9 mouse cellular contexts compared by ENCODE assay signal in the genomic region with DNA sequence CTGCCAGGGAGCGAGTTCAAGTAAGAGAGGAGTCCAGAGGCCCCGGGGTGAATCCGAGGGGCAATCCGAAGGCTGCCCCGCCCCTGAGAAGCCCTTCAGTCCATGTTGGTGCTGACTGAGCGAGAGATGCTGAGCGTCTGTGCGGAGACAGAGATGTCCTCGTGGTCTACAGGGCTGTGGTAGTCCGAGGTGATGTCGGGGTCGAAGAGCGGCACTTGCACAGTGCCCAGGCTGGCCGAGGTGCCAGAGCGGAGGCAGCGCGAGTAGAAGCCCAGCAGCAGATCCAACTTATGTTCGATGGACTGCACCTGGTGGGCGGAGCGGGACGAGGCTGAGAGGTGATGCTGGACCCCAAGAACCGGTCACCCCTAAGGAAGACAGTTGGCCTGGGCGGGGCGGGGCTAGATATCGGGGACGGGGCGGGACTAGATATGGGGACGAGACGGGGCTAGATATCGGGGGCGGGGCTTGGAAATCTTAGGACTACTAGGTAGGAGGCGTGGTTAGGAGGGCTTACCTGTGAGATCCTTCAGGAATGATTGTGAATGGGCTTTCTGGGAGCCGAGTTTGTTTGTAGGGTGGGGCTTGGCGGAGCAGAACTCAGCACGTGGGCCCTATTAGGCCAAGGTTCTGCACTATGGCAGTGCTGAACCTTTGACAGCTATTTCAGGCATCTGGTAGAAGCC. TPM values are rescaled to one million over a fixed set of nuclear protein-coding genes. Genes with fewer than 3 reads are reported as not detected.
DNase-seq lines count a peak whose midpoint lies in the region; ATAC-seq and TF ChIP-seq lines count a peak whose summit lies in the region.
"Had no signal": no experiment of that assay in that cellular context is flagged by ENCODE, and none has a peak within 500 bp of the region (broad histone marks: within the 10 kb centered on the region; RNA-seq: fewer than 3 reads in every experiment).

No protein-coding gene starts in this region.

- H3K9ac ChIP-seq in forebrain, embryonic 16.5 days (replicated peaks; ENCODE audit: low read depth, low read length): no peak overlapping the region
- no peak overlapping the region for H3K9ac ChIP-seq in liver, embryonic 15.5 days

- ATAC-seq in forebrain, embryonic 16.5 days: no peak
- no peak for ATAC-seq in liver, embryonic 15.5 days (ENCODE audit: insufficient read depth)

- no peak overlapping the region for H3K4me2 ChIP-seq in forebrain, embryonic 16.5 days (ENCODE audit: low read length)
- H3K4me2 ChIP-seq in liver, embryonic 15.5 days: peak overlapping the region; percentile 55

- no peaks in the 10 kb centered on the region for H3K36me3 ChIP-seq in forebrain, embryonic 10.5 days (replicated peaks)
- no peaks in the 10 kb centered on the region for H3K36me3 ChIP-seq in forebrain, embryonic 16.5 days (ENCODE audit: control insufficient read depth, insufficient read depth)
- no peaks in the 10 kb centered on the region for H3K36me3 ChIP-seq in testis, adult 2 months (ENCODE audit: control insufficient read depth, insufficient read depth, low read length)
- H3K36me3 ChIP-seq in liver, embryonic 15.5 days (replicated peaks): no peaks in the 10 kb centered on the region

- H3K27me3 ChIP-seq in forebrain, embryonic 10.5 days (ENCODE audit: poor library complexity, severe bottlenecking): peaks cover 70% of the 10 kb centered on the region
- H3K27me3 ChIP-seq in forebrain, embryonic 16.5 days (replicated peaks; ENCODE audit: control insufficient read depth, insufficient read depth, low read length): peaks cover 24% of the 10 kb centered on the region
- H3K27me3 ChIP-seq in testis, adult 2 months (ENCODE audit: control insufficient read depth, insufficient read depth, low read length): no peaks in the 10 kb centered on the region
- peaks cover 98% of the 10 kb centered on the region for H3K27me3 ChIP-seq in liver, embryonic 15.5 days

- no peak for TF ChIP-seq POLR2A in testis, adult 2 months (IDR thresholded peaks at IDR 0.05; ENCODE audit: control insufficient read depth, low read depth, low read length)

- no peak overlapping the region for H3K27ac ChIP-seq in forebrain, embryonic 10.5 days
- H3K27ac ChIP-seq in forebrain, embryonic 16.5 days (ENCODE audit: low read length): no peak overlapping the region
- no peak overlapping the region for H3K27ac ChIP-seq in testis, adult 2 months (ENCODE audit: control insufficient read depth, insufficient read depth, low read depth, low read length)
- H3K27ac ChIP-seq in liver, embryonic 15.5 days (replicated peaks): no peak overlapping the region

- 9% methylated on average over 35 of the region's 35 CpGs for WGBS in forebrain, embryonic 10.5 days
- WGBS in forebrain, embryonic 16.5 days: 17% methylated on average over 35 of the region's 35 CpGs
- 13% methylated on average over 35 of the region's 35 CpGs for WGBS in liver, embryonic 15.5 days (ENCODE audit: insufficient replicate concordance)

- peaks cover 12% of the 10 kb centered on the region for H3K4me1 ChIP-seq in forebrain, embryonic 10.5 days
- no peaks in the 10 kb centered on the region; the same call in 1 of the 2 replicates for H3K4me1 ChIP-seq in forebrain, embryonic 16.5 days (replicated peaks; ENCODE audit: control insufficient read depth, insufficient read depth, low read length)
- peaks cover 11% of the 10 kb centered on the region for H3K4me1 ChIP-seq in testis, adult 2 months (ENCODE audit: control insufficient read depth, insufficient read depth, low read length)
- peaks cover 10% of the 10 kb centered on the region for H3K4me1 ChIP-seq in liver, embryonic 15.5 days (replicated peaks)

- H3K9me3 ChIP-seq in forebrain, embryonic 10.5 days: no peaks in the 10 kb centered on the region
- no peaks in the 10 kb centered on the region for H3K9me3 ChIP-seq in forebrain, embryonic 16.5 days (ENCODE audit: control insufficient read depth, low read length)
- H3K9me3 ChIP-seq in liver, embryonic 15.5 days (replicated peaks): no peaks in the 10 kb centered on the region

- intact Hi-C loops in left cerebral cortex, postnatal 25 days (cut with DNase I): no loop called here

- no peak for DNase-seq in forebrain, embryonic 10.5 days (ENCODE audit: extremely low spot score, low spot score)
- no peak for DNase-seq in testis, postnatal 10 days (ENCODE audit: low spot score)
- no peak for DNase-seq in left cerebral cortex, postnatal 25 days (ENCODE audit: low spot score in 2 of 2)
- DNase-seq in thymus, postnatal 25 days: no peak
- no peak for DNase-seq in frontal cortex, adult 2 months (ENCODE audit: extremely low spot score in 1 of 2, low spot score in 1 of 2)
- DNase-seq: kidney, adult 8-10 months had no signal

- no peak for TF ChIP-seq CTCF in testis, adult 2 months (IDR thresholded peaks at IDR 0.05; ENCODE audit: control insufficient read depth, insufficient read depth, insufficient replicate concordance, low read depth, low read length)

- H3K4me3 ChIP-seq in forebrain, embryonic 10.5 days: peak overlapping the region; percentile 37
- H3K4me3 ChIP-seq in forebrain, embryonic 16.5 days (replicated peaks; ENCODE audit: low read length): no peak overlapping the region
- peak overlapping the region; percentile 30 for H3K4me3 ChIP-seq in testis, adult 2 months (ENCODE audit: control insufficient read depth, low read depth, low read length)
- H3K4me3 ChIP-seq in liver, embryonic 15.5 days (replicated peaks): peak overlapping the region; percentile 5; the same call in 1 of the 2 replicates

RNA-seq across cellular contexts. Expression of a gene that starts 31.6 kb away (rescaled TPM):
- 13.8 and 14.3 TPM in 2 replicates for polyA plus RNA-seq in forebrain, embryonic 10.5 days (2016; fragmentation: Nextera tagmentation; extraction: Ambion mirVana)
- 0.46 and 0.79 TPM in 2 replicates for polyA plus RNA-seq in forebrain, embryonic 16.5 days (2015; fragmentation: Nextera tagmentation; extraction: Ambion mirVana)
- 11.4 and 17.4 TPM in 2 replicates for polyA plus RNA-seq in testis, adult 2 months (2012; rRNA removed)
- polyA plus RNA-seq in liver, embryonic 15.5 days (2015; fragmentation: Nextera tagmentation; extraction: Ambion mirVana): 78.5 and 82.8 TPM in 2 replicates
- total RNA-seq in left cerebral cortex, postnatal 25 days (2021): 10 to 100 TPM; 17.9 to 18.8 TPM
- 9.2 and 14.8 TPM in 2 replicates for polyA plus RNA-seq in frontal cortex, adult 2 months (2012; rRNA removed)

RNA-seq across cellular contexts. Expression of a gene that starts 50.5 kb away (rescaled TPM):
- polyA plus RNA-seq in forebrain, embryonic 10.5 days (2016; fragmentation: Nextera tagmentation; extraction: Ambion mirVana): 1.5 and 1.8 TPM in 2 replicates
- polyA plus RNA-seq in forebrain, embryonic 16.5 days (2015; fragmentation: Nextera tagmentation; extraction: Ambion mirVana): 8.7 and 11.1 TPM in 2 replicates
- 1.6 and 2.2 TPM in 2 replicates for polyA plus RNA-seq in testis, adult 2 months (2012; rRNA removed)
- polyA plus RNA-seq in liver, embryonic 15.5 days (2015; fragmentation: Nextera tagmentation; extraction: Ambion mirVana): 0.13 TPM in 2 replicates
- 1 to 10 TPM; 7.4 to 8.5 TPM for total RNA-seq in left cerebral cortex, postnatal 25 days (2021)
- 7.4 and 7.8 TPM in 2 replicates for polyA plus RNA-seq in frontal cortex, adult 2 months (2012; rRNA removed)
